Mouse (Mus musculus) testis, adult 2 months (tissue): ENCODE measurements around the gene Gm20532.

Source experiments
- CTCF ChIP-seq: fragments of 200-500 bp; IDR thresholded peaks from 2 replicates; pipeline ENCODE4 v1.5.1; 2012; ENCODE audit warnings: low read depth, mild to moderate bottlenecking, inconsistent platforms, low read length, moderate library complexity; ENCODE audit not compliant: control insufficient read depth, insufficient read depth, insufficient replicate concordance
- POLR2A ChIP-seq: fragments of 200-500 bp; IDR thresholded peaks from 2 replicates; pipeline ENCODE4 v1.6.1; 2012; ENCODE audit warnings: low read depth, mild to moderate bottlenecking, inconsistent platforms, low read length, moderate library complexity; ENCODE audit not compliant: control insufficient read depth

DNA sequence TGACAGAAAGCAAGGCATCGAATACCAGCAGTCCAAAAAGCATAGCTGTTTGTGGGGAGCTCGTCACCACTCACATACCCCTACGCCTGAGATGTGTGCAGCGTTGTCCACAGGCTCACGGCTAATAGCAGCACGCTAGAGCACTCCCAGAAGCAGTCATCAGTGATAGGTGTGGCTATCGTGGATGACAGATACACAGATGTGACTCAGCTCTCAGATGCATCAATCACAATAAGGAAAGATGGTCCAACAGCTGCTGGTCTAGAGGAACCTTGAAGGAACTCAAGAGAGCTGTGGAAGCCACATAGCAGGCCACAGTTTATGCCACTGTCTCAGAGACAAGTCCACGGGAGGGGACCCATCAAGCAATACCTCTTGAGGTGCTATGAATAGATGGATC is 42.7 kb upstream of the Gm20532 start:
- no peak for TF ChIP-seq CTCF
- TF ChIP-seq POLR2A, result no peak
